Mouse (Mus musculus): Measurements from ENCODE around the gene Top2b. TPM values are rescaled to one million over a fixed set of nuclear protein-coding genes. Genes with fewer than 3 reads are reported as not detected.

Top2b gene
- polyA plus RNA-seq, 1 experiment: 14.9 TPM

GRCm38 (mm10) chr14:16334260-16334659 is 30.7 kb upstream of the Top2b start:
- no peaks in the 10 kb centered on the region for H3K36me3 ChIP-seq (ENCODE audit: control insufficient read depth, insufficient read depth)
- TF ChIP-seq TCF3 (IDR thresholded peaks at IDR 0.05; ENCODE audit: insufficient read length, low read depth): no peak
- TF ChIP-seq E2F4 (IDR thresholded peaks at IDR 0.05; ENCODE audit: insufficient read depth): no peak
- TF ChIP-seq USF1 (IDR thresholded peaks at IDR 0.05; ENCODE audit: low read depth): no peak
- no peak for TF ChIP-seq REST (IDR thresholded peaks at IDR 0.05; ENCODE audit: insufficient read depth, insufficient read length)
- no peak for TF ChIP-seq MYOG (IDR thresholded peaks at IDR 0.05; ENCODE audit: control insufficient read depth in 1 of 3, insufficient read depth in 1 of 3, insufficient read length in 2 of 3, low read depth in 2 of 3)
- TF ChIP-seq POLR2A (IDR thresholded peaks at IDR 0.05; ENCODE audit: insufficient read length, low read depth): no peak
- no peak for TF ChIP-seq MAX (IDR thresholded peaks at IDR 0.05; ENCODE audit: low read depth)
- TF ChIP-seq TCF12 (IDR thresholded peaks at IDR 0.05; ENCODE audit: insufficient read depth, poor library complexity, severe bottlenecking): no peak
- TF ChIP-seq MYOD1 (IDR thresholded peaks at IDR 0.05; ENCODE audit: control insufficient read depth in 1 of 3, insufficient read length in 2 of 3, low read depth in 2 of 3): no peak
- no peak for TF ChIP-seq SRF (IDR thresholded peaks at IDR 0.05; ENCODE audit: control insufficient read depth, insufficient read length, low read depth)
- TF ChIP-seq CEBPB (IDR thresholded peaks at IDR 0.05; ENCODE audit: insufficient read depth, poor library complexity, severe bottlenecking): no peak
- TF ChIP-seq POLR2AphosphoS2 (IDR thresholded peaks at IDR 0.05; ENCODE audit: insufficient read length, low read depth): no peak

DNA sequence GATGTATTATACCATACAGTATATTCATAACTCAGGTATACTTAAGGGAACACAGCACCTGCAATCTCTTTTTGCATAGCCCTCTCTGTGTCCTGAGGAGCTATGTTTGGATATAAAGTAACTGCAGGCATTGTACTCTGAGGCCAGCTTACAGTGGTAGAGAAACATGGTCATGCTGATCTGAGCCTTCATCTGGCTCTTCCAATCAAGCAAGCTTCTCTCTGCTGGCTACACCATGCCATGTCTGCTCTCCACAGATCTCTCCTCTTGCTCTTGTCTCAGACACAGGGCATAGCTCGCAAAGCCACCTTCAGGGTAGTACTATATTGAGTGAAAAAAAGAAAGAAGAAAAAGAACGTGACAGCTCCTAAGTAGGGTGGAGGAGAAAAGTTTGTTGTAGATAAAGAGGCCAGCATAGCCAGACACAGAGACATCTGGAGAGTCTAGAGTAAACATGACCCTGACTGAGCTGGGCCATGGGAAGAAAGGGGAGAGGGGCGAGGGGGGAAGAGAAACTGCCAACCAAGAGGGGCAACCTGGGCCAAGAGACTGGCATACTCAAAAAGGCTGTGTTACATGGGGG is 29.1 kb upstream of the Top2b start:
- H3K27me3 ChIP-seq (ENCODE audit: control insufficient read depth, insufficient read depth, insufficient read length): no peaks in the 10 kb centered on the region
- H3K4me2 ChIP-seq (ENCODE audit: low read depth): no peak overlapping the region
- TF ChIP-seq SRF (IDR thresholded peaks at IDR 0.05; ENCODE audit: control insufficient read depth, insufficient read length, low read depth) (no peak), REST (IDR thresholded peaks at IDR 0.05; ENCODE audit: insufficient read depth, insufficient read length) (no peak), TCF12 (IDR thresholded peaks at IDR 0.05; ENCODE audit: insufficient read depth, poor library complexity, severe bottlenecking) (no peak), USF1 (IDR thresholded peaks at IDR 0.05; ENCODE audit: low read depth) (no peak), MYOD1 (IDR thresholded peaks at IDR 0.05; ENCODE audit: control insufficient read depth in 1 of 3, insufficient read length in 2 of 3, low read depth in 2 of 3) (no peak), CEBPB (IDR thresholded peaks at IDR 0.05; ENCODE audit: insufficient read depth, poor library complexity, severe bottlenecking) (no peak), POLR2A (IDR thresholded peaks at IDR 0.05; ENCODE audit: insufficient read length, low read depth) (no peak), E2F4 (IDR thresholded peaks at IDR 0.05; ENCODE audit: insufficient read depth) (no peak), POLR2AphosphoS2 (IDR thresholded peaks at IDR 0.05; ENCODE audit: insufficient read length, low read depth) (no peak), MYOG (IDR thresholded peaks at IDR 0.05; ENCODE audit: control insufficient read depth in 1 of 3, insufficient read depth in 1 of 3, insufficient read length in 2 of 3, low read depth in 2 of 3) (no peak), TCF3 (IDR thresholded peaks at IDR 0.05; ENCODE audit: insufficient read length, low read depth) (no peak)
- no peaks in the 10 kb centered on the region for H3K79me2 ChIP-seq (ENCODE audit: control insufficient read depth, insufficient read depth)
- H3ac ChIP-seq (ENCODE audit: control insufficient read depth, insufficient read length): no peak overlapping the region
- H3K36me3 ChIP-seq (ENCODE audit: control insufficient read depth, insufficient read depth): no peaks in the 10 kb centered on the region
- no peak overlapping the region for H3K4me3 ChIP-seq

More at GRCm38 (mm10) chr14:16334260-16334659, 30.7 kb upstream of the Top2b start:
- no peak overlapping the region for H3K4me3 ChIP-seq
- H3K4me2 ChIP-seq (ENCODE audit: low read depth): no peak overlapping the region
- H3K79me2 ChIP-seq (ENCODE audit: control insufficient read depth, insufficient read depth): no peaks in the 10 kb centered on the region
- no peaks in the 10 kb centered on the region for H3K27me3 ChIP-seq (ENCODE audit: control insufficient read depth, insufficient read depth, insufficient read length)
- H3ac ChIP-seq (ENCODE audit: control insufficient read depth, insufficient read length): no peak overlapping the region

- no peak overlapping the region for H3K4me2 ChIP-seq (ENCODE audit: low read depth)
- no peak overlapping the region for H3ac ChIP-seq (ENCODE audit: control insufficient read depth, insufficient read length)
- no peak for TF ChIP-seq SRF (IDR thresholded peaks at IDR 0.05; ENCODE audit: control insufficient read depth, insufficient read length, low read depth)
- no peaks in the 10 kb centered on the region for H3K27me3 ChIP-seq (ENCODE audit: control insufficient read depth, insufficient read depth, insufficient read length)
- no peaks in the 10 kb centered on the region for H3K79me2 ChIP-seq (ENCODE audit: control insufficient read depth, insufficient read depth)
- H3K4me3 ChIP-seq: no peak overlapping the region
- no peaks in the 10 kb centered on the region for H3K36me3 ChIP-seq (ENCODE audit: control insufficient read depth, insufficient read depth)
Measured at GRCm38 (mm10) chr14:16347505-16347904, 17.5 kb upstream of the Top2b start.

- no peak for TF ChIP-seq TCF12 (IDR thresholded peaks at IDR 0.05; ENCODE audit: insufficient read depth, poor library complexity, severe bottlenecking)
- TF ChIP-seq CEBPB (IDR thresholded peaks at IDR 0.05; ENCODE audit: insufficient read depth, poor library complexity, severe bottlenecking): no peak
- no peak for TF ChIP-seq REST (IDR thresholded peaks at IDR 0.05; ENCODE audit: insufficient read depth, insufficient read length)
- no peak for TF ChIP-seq POLR2AphosphoS2 (IDR thresholded peaks at IDR 0.05; ENCODE audit: insufficient read length, low read depth)
- no peak for TF ChIP-seq SRF (IDR thresholded peaks at IDR 0.05; ENCODE audit: control insufficient read depth, insufficient read length, low read depth)
- no peak for TF ChIP-seq USF1 (IDR thresholded peaks at IDR 0.05; ENCODE audit: low read depth)
- TF ChIP-seq MYOD1 (IDR thresholded peaks at IDR 0.05; ENCODE audit: control insufficient read depth in 1 of 3, insufficient read length in 2 of 3, low read depth in 2 of 3): no peak
- no peak for TF ChIP-seq MAX (IDR thresholded peaks at IDR 0.05; ENCODE audit: low read depth)
- H3K36me3 ChIP-seq (ENCODE audit: control insufficient read depth, insufficient read depth): no peaks in the 10 kb centered on the region
- H3K4me2 ChIP-seq (ENCODE audit: low read depth): no peak overlapping the region
- H3K27me3 ChIP-seq (ENCODE audit: control insufficient read depth, insufficient read depth, insufficient read length): no peaks in the 10 kb centered on the region
- H3K79me2 ChIP-seq (ENCODE audit: control insufficient read depth, insufficient read depth): no peaks in the 10 kb centered on the region
- no peak overlapping the region for H3K4me3 ChIP-seq
- H3ac ChIP-seq (ENCODE audit: control insufficient read depth, insufficient read length): no peak overlapping the region
Measured at GRCm38 (mm10) chr14:16359704-16360103, 5.3 kb upstream of the Top2b start.

DNA sequence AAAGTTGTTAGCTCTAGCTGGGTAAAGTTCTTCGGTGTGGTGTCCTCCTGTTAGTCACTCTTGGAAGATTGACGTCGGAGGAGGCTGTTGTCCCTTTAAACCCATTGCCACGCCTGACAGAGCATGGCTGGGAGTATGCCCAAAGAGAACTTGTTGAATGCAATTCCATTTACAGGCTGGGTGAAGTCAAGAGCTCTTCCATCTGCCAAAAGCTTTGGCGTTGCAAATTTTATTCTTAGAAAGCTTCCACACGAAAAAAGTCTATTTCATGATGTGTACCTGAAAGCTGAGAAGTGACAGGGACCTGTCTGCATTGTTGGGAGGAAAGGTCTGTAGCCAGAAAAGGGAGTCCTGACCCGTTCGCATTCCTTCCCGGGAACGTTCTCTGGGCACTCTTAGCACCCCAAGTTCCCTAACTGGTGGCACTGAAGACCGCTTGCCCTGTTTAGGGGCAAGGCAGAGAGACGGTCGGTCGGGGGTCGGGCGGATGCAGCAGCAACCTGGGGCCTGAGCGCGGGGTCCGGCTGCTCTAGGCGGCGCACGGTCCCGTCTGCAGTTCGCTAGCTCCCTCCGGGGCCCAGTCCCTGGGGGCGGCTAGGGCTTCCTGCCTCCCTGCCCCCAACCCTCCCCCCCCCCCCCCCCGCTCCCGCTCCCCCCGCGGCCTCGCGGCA is 683 bp upstream of the Top2b start:
- Histone ChIP-seq H3ac (ENCODE audit: control insufficient read depth, insufficient read length) (peak overlapping the region; percentile 73), H3K36me3 (ENCODE audit: control insufficient read depth, insufficient read depth) (no peaks in the 10 kb centered on the region), H3K4me3 (peak overlapping the region; percentile 89), H3K4me2 (ENCODE audit: low read depth) (peak overlapping the region; percentile 90), H3K27me3 (ENCODE audit: control insufficient read depth, insufficient read depth, insufficient read length) (no peaks in the 10 kb centered on the region), H3K79me2 (ENCODE audit: control insufficient read depth, insufficient read depth) (peaks cover 37% of the 10 kb centered on the region)
- peak in 1 of 3 experiments; percentile 26 for TF ChIP-seq MYOD1 (IDR thresholded peaks at IDR 0.05; ENCODE audit: control insufficient read depth in 1 of 3, insufficient read length in 2 of 3, low read depth in 2 of 3)
- no peak for TF ChIP-seq TCF12 (IDR thresholded peaks at IDR 0.05; ENCODE audit: insufficient read depth, poor library complexity, severe bottlenecking)
- TF ChIP-seq TCF3 (IDR thresholded peaks at IDR 0.05; ENCODE audit: insufficient read length, low read depth): no peak
- peak; percentile 66 for TF ChIP-seq POLR2A (IDR thresholded peaks at IDR 0.05; ENCODE audit: insufficient read length, low read depth)
- no peak for TF ChIP-seq E2F4 (IDR thresholded peaks at IDR 0.05; ENCODE audit: insufficient read depth)
- peak; percentile 60 for TF ChIP-seq POLR2AphosphoS2 (IDR thresholded peaks at IDR 0.05; ENCODE audit: insufficient read length, low read depth)

Measured in myocyte (in vitro differentiated cells).